Mouse (Mus musculus): ENCODE measurements around the gene Ppp4r3b. TPM values are rescaled to one million over a fixed set of nuclear protein-coding genes. Genes with fewer than 3 reads are reported as not detected.

Ppp4r3b gene
- polyA plus RNA-seq (2014; fragmentation: Illumina TruSeq; extraction: RNeasy Lipid Tissue Mini Kit (QIAGEN cat#74804); ENCODE audit: low read depth, low replicate concordance): 128 TPM

DNA sequence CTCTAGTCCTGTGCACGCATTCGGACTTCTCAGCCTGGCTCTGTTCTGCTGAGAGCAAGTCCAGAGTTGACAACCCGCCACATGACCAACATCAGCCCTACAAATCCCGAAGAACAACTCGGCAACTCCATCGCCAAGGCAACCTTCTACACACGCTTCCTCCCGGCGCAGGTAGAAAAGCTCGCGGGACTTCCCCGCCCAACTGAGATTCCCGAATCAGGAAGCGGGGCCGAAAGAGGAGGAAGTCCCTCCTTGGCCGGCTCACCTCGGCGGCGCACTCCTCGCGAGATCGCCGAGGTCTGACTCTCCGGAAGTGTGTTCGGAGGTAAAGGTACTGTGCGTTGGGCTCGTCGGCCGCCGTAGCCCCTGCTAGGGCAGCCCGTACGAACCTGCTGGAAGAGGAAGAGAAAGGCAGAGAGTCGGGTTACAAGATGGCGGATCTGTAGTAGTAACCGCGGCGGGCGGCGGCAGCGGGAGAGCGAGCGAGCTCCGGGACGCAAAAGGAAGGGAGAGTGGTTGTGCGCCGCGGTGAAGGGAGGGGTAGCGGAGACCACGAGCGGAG is at the start of gene Ppp4r3b:
Gene Ppp4r3b (plus strand): TSS at position 328 of the 562 bp plus-strand sequence.

GRCm38 (mm10) chr11:29130385-29131355 is 42.0 kb upstream of the Ppp4r3b start, which contains the start of gene Pnpt1:
Gene Pnpt1, plus strand, starts transcription at chr11:29130744.

GRCm38 (mm10) chr11:29246883-29247650 is 74.4 kb downstream of the Ppp4r3b start, which contains the start of gene Cfap36:
Gene Cfap36, minus strand, starts transcription at chr11:29247409.

Other genes starting within 250 kb of the Ppp4r3b start
- 109 TPM for gene Pnpt1, start 42.1 kb upstream of the Ppp4r3b start, polyA plus RNA-seq (2014; fragmentation: Illumina TruSeq; extraction: RNeasy Lipid Tissue Mini Kit (QIAGEN cat#74804); ENCODE audit: low read depth, low replicate concordance)
- 137 TPM for gene Cfap36, start 74.5 kb downstream of the Ppp4r3b start, polyA plus RNA-seq (2014; fragmentation: Illumina TruSeq; extraction: RNeasy Lipid Tissue Mini Kit (QIAGEN cat#74804); ENCODE audit: low read depth, low replicate concordance)
- gene Ccdc88a, start 200.8 kb downstream of the Ppp4r3b start, polyA plus RNA-seq (2014; fragmentation: Illumina TruSeq; extraction: RNeasy Lipid Tissue Mini Kit (QIAGEN cat#74804); ENCODE audit: low read depth, low replicate concordance): 12.1 TPM